Mouse (Mus musculus): ENCODE measurements around the gene 0610010F05Rik. TPM values are rescaled to one million over a fixed set of nuclear protein-coding genes. Genes with fewer than 3 reads are reported as not detected.
"Not testable (repeated sequence)": the region's sequence is repeated elsewhere in the genome, so short reads cannot be mapped to it uniquely, and the experiment has no call there.

The 0610010F05Rik gene
- polyA plus RNA-seq, 1 experiment from 2014 or later: 161 TPM

DNA sequence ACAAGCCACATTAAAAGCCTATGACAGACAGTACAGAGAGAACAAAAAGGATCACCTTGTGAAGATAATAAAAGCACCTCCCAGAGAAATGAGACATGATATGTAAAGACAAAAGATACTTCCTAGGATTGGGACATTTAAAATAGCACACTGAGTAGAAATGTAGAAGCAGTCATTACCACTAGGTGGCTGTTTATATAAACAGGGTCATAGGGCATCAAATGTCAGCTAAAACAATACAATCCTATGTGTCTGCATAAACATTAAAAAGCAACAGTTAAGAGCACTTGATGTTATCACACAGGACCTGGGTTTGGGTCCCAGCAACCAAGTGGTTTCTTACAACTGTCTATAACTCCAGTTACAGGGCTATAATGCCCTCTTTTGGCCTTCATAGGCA lies 2.8 kb downstream of the 0610010F05Rik start:
- DNase-seq (ENCODE audit: low spot score): no peak
- Histone ChIP-seq H3K4me1 (replicated peaks; ENCODE audit: control insufficient read depth, insufficient read depth, low read length) (peaks cover 20% of the 10 kb centered on the region; the same call in 1 of the 2 replicates), H3K4me3 (replicated peaks; ENCODE audit: low read length) (no peak overlapping the region), H3K27me3 (ENCODE audit: control insufficient read depth, insufficient read depth, low read length) (no peaks in the 10 kb centered on the region), H3K4me2 (replicated peaks) (peak overlapping the region; percentile 2; the same call in 1 of the 2 replicates), H3K27ac (no peak overlapping the region), H3K9ac (no peak overlapping the region), H3K36me3 (replicated peaks; ENCODE audit: control insufficient read depth, insufficient read depth) (peaks cover 25% of the 10 kb centered on the region), H3K9me3 (ENCODE audit: control insufficient read depth, low read length) (no peaks in the 10 kb centered on the region)
- ATAC-seq (ENCODE audit: low FRiP score): no peak

DNA sequence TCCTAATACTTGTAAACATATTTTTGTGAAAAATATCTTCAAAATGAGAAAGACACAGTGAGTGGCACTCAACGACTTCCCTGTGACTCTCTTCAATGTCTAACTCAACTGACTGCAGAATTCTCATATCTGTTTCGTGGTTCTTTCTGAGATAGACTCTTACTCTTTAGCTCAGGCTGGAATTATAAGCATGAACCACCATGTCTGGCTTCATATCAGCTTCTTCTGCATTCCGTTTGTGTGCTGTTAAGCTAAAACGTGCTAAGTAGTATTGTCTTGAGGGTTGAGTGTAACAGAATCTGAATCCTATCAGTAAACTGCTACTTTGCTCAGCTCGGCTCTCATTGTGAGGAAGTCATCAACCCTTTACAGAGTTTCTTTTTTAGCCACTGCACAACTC lies 14.4 kb downstream of the 0610010F05Rik start:
- H3K4me2 ChIP-seq (replicated peaks): no peak overlapping the region
- H3K27me3 ChIP-seq (ENCODE audit: control insufficient read depth, insufficient read depth, low read length): no peaks in the 10 kb centered on the region
- ATAC-seq (ENCODE audit: low FRiP score) (no peak), DNase-seq (ENCODE audit: low spot score) (no peak)
- no peak overlapping the region for H3K27ac ChIP-seq
- H3K4me3 ChIP-seq (replicated peaks; ENCODE audit: low read length): no peak overlapping the region
- H3K4me1 ChIP-seq (replicated peaks; ENCODE audit: control insufficient read depth, insufficient read depth, low read length): no peaks in the 10 kb centered on the region
- peaks cover 66% of the 10 kb centered on the region for H3K36me3 ChIP-seq (replicated peaks; ENCODE audit: control insufficient read depth, insufficient read depth)
- H3K9me3 ChIP-seq (ENCODE audit: control insufficient read depth, low read length): no peaks in the 10 kb centered on the region
- H3K9ac ChIP-seq: no peak overlapping the region
- WGBS: 89% methylated on average over 5 of the region's 5 CpGs

DNA sequence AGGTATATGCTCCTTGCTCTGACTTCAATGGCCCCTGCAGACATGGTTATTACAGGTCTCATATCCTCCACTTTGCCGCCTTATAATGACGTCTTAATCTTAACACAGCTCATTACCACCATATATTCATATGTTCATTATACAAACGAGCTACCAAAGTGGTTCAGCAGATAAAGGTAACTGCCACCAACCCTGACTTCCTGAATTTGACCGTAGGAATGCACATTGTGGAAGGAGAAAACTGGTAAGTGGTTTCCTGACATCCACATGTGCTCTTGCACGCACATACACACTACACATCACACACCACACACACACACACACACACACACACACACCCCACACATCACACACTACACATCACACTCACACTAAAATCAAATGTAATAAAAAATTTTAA lies 18.9 kb downstream of the 0610010F05Rik start:
- whole genome bisulfite sequencing: 88% methylated on average over 5 of the region's 5 CpGs
- Histone ChIP-seq H3K4me2 (replicated peaks) (no peak overlapping the region), H3K36me3 (replicated peaks; ENCODE audit: control insufficient read depth, insufficient read depth) (peaks cover 68% of the 10 kb centered on the region)

GRCm38 (mm10) chr11:23607291-23607690 lies 26.1 kb downstream of the 0610010F05Rik start:
- not testable (repeated sequence) for DNase-seq (ENCODE audit: low spot score)
- peaks cover 83% of the 10 kb centered on the region for H3K36me3 ChIP-seq (replicated peaks; ENCODE audit: control insufficient read depth, insufficient read depth)
- 93% methylated on average over 6 of the region's 6 CpGs for WGBS

More for the DNA sequence above, 18.9 kb downstream of the 0610010F05Rik start:
- ATAC-seq (ENCODE audit: low FRiP score) (no peak), DNase-seq (ENCODE audit: low spot score) (no peak)
- Histone ChIP-seq H3K9me3 (ENCODE audit: control insufficient read depth, low read length) (no peaks in the 10 kb centered on the region), H3K4me3 (replicated peaks; ENCODE audit: low read length) (no peak overlapping the region), H3K4me1 (replicated peaks; ENCODE audit: control insufficient read depth, insufficient read depth, low read length) (no peaks in the 10 kb centered on the region), H3K27me3 (ENCODE audit: control insufficient read depth, insufficient read depth, low read length) (no peaks in the 10 kb centered on the region), H3K27ac (no peak overlapping the region), H3K9ac (no peak overlapping the region)

DNA sequence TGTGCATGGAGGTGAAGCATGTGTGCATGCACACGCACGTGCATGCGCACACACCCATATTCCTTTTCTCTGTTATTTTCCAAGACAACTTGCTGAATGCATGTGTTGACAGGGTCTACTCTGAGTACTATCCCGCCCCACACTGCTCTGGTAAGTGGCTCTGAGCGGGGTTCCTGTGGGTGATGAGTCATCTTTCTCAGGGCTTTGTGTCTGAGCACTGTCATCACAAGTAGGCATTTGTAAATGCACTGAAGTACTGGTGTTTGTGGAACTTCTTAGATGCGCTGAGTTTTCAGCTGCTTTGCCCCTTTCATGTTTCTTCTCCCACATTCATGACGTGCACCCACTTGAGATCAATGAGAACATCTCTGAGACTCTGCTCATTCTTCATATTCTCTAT lies 63.3 kb downstream of the 0610010F05Rik start:
- Histone ChIP-seq H3K27ac (no peak overlapping the region), H3K27me3 (ENCODE audit: control insufficient read depth, insufficient read depth, low read length) (no peaks in the 10 kb centered on the region), H3K9ac (no peak overlapping the region), H3K4me3 (replicated peaks; ENCODE audit: low read length) (no peak overlapping the region), H3K4me1 (replicated peaks; ENCODE audit: control insufficient read depth, insufficient read depth, low read length) (no peaks in the 10 kb centered on the region), H3K9me3 (ENCODE audit: control insufficient read depth, low read length) (no peaks in the 10 kb centered on the region), H3K4me2 (replicated peaks) (no peak overlapping the region), H3K36me3 (replicated peaks; ENCODE audit: control insufficient read depth, insufficient read depth) (peaks cover 71% of the 10 kb centered on the region)
- ATAC-seq (ENCODE audit: low FRiP score): no peak
- no peak for DNase-seq (ENCODE audit: low spot score)
- 93% methylated on average over 7 of the region's 7 CpGs for WGBS

More at GRCm38 (mm10) chr11:23607291-23607690, 26.1 kb downstream of the 0610010F05Rik start:
- not testable (repeated sequence) for H3K27ac ChIP-seq; H3K27me3 ChIP-seq (ENCODE audit: control insufficient read depth, insufficient read depth, low read length); H3K4me1 ChIP-seq (replicated peaks; ENCODE audit: control insufficient read depth, insufficient read depth, low read length); H3K9ac ChIP-seq; H3K4me2 ChIP-seq (replicated peaks); H3K4me3 ChIP-seq (replicated peaks; ENCODE audit: low read length); H3K9me3 ChIP-seq (ENCODE audit: control insufficient read depth, low read length); ATAC-seq (ENCODE audit: low FRiP score)

GRCm38 (mm10) chr11:23565761-23566160 lies 67.7 kb downstream of the 0610010F05Rik start:
- H3K27me3 ChIP-seq (ENCODE audit: control insufficient read depth, insufficient read depth, low read length): no peaks in the 10 kb centered on the region
- no peak overlapping the region for H3K4me2 ChIP-seq (replicated peaks)
- DNase-seq (ENCODE audit: low spot score): peak; percentile 68
- no peak overlapping the region for H3K9ac ChIP-seq
- ATAC-seq (ENCODE audit: low FRiP score): peak; percentile 69; the same call in 1 of the 2 replicates
- H3K9me3 ChIP-seq (ENCODE audit: control insufficient read depth, low read length): no peaks in the 10 kb centered on the region
- 52% methylated on average over 6 of the region's 6 CpGs for WGBS
- no peak overlapping the region for H3K27ac ChIP-seq
- H3K4me3 ChIP-seq (replicated peaks; ENCODE audit: low read length): no peak overlapping the region
- peaks cover 59% of the 10 kb centered on the region for H3K36me3 ChIP-seq (replicated peaks; ENCODE audit: control insufficient read depth, insufficient read depth)
- H3K4me1 ChIP-seq (replicated peaks; ENCODE audit: control insufficient read depth, insufficient read depth, low read length): no peaks in the 10 kb centered on the region

- Histone ChIP-seq H3K4me1 (replicated peaks; ENCODE audit: control insufficient read depth, insufficient read depth, low read length) (no peaks in the 10 kb centered on the region), H3K36me3 (replicated peaks; ENCODE audit: control insufficient read depth, insufficient read depth) (no peaks in the 10 kb centered on the region), H3K4me2 (replicated peaks) (no peak overlapping the region), H3K4me3 (replicated peaks; ENCODE audit: low read length) (no peak overlapping the region), H3K27ac (no peak overlapping the region), H3K9ac (no peak overlapping the region), H3K27me3 (ENCODE audit: control insufficient read depth, insufficient read depth, low read length) (no peaks in the 10 kb centered on the region), H3K9me3 (ENCODE audit: control insufficient read depth, low read length) (no peaks in the 10 kb centered on the region)
- WGBS: 72% methylated on average over 6 of the region's 6 CpGs
- DNase-seq (ENCODE audit: low spot score): no peak
- no peak for ATAC-seq (ENCODE audit: low FRiP score)
Observed at GRCm38 (mm10) chr11:23557039-23557630, 76.3 kb downstream of the 0610010F05Rik start.

- H3K4me1 ChIP-seq (replicated peaks; ENCODE audit: control insufficient read depth, insufficient read depth, low read length): no peaks in the 10 kb centered on the region
- no peaks in the 10 kb centered on the region for H3K36me3 ChIP-seq (replicated peaks; ENCODE audit: control insufficient read depth, insufficient read depth)
- no peak overlapping the region for H3K4me3 ChIP-seq (replicated peaks; ENCODE audit: low read length)
- DNase-seq (ENCODE audit: low spot score): no peak
- H3K9me3 ChIP-seq (ENCODE audit: control insufficient read depth, low read length): no peaks in the 10 kb centered on the region
- WGBS: 87% methylated on average over 2 of the region's 2 CpGs
- no peak for ATAC-seq (ENCODE audit: low FRiP score)
- no peak overlapping the region for H3K4me2 ChIP-seq (replicated peaks)
- H3K27me3 ChIP-seq (ENCODE audit: control insufficient read depth, insufficient read depth, low read length): no peaks in the 10 kb centered on the region
- H3K27ac ChIP-seq: no peak overlapping the region
- H3K9ac ChIP-seq: no peak overlapping the region
Observed at GRCm38 (mm10) chr11:23537446-23537845, 96.0 kb downstream of the 0610010F05Rik start.

DNA sequence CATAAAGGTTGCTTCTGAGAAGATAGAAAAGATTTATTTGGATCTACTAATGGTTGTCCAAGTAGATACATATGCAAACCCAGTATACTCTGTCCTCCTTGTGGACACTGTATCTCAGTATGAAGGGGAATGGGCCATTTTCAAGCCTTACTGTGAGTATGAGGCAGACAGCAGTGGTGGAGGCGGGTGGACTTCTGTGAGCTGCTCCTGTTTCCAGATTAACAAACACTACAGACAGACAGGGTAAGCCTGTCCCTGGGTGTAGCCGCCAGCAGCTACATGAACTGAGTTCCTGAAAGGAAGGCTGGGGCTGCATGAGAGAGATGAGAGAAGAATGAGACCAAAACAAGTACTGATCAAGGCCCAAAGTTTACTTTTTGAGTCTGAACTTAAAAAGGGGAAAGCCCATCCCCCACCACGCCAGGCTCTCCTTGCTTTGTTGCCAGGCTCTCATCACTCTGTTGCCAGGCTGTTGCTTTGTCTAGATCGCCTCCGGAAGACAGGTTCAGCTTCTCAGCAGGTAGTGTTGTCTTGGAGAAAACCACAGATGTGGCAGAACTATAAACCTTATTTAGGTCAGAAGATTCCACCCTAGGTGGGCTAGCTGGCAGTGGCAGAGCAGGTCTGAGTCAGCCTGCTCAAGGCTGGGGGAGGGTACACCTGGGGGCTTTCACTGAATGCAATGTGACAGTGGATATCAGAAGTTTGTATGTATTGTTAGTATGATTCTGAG lies 112.8 kb downstream of the 0610010F05Rik start, which contains the start of gene 1700093K21Rik:
Gene 1700093K21Rik (minus strand): TSS at position 683 of the 733 bp plus-strand sequence.
- Histone ChIP-seq H3K4me1 (replicated peaks; ENCODE audit: control insufficient read depth, insufficient read depth, low read length) (no peaks in the 10 kb centered on the region), H3K9ac (no peak within 1 kb of the TSS), H3K4me2 (replicated peaks) (no peak within 1 kb of the TSS), H3K27me3 (ENCODE audit: control insufficient read depth, insufficient read depth, low read length) (no peaks in the 10 kb centered on the region), H3K9me3 (ENCODE audit: control insufficient read depth, low read length) (no peaks in the 10 kb centered on the region), H3K27ac (no peak within 1 kb of the TSS), H3K36me3 (replicated peaks; ENCODE audit: control insufficient read depth, insufficient read depth) (no peaks in the 10 kb centered on the region), H3K4me3 (replicated peaks; ENCODE audit: low read length) (no peak within 1 kb of the TSS)
- 33% methylated on average over 5 of the region's 5 CpGs for WGBS
- DNase-seq (ENCODE audit: low spot score): no peak
- ATAC-seq (ENCODE audit: low FRiP score): no peak

Data from hindbrain, embryonic 14.5 days (tissue).